Mouse (Mus musculus) inflammation-experienced regulatory T-cells (primary cell): ENCODE results near the gene Olfr168. TPM values are rescaled to one million over a fixed set of nuclear protein-coding genes. Genes with fewer than 3 reads are reported as not detected.

Source experiments
- polyA plus RNA-seq, 2 experiments: library from polyadenylated mRNA; unstranded; fragments of 100-300 nt; shearing (Covaris generic); gene quantifications; one replicate each; pipeline ENCODE4 v1.2.1; 2017

The Olfr168 gene
- polyA plus RNA-seq, result under 1 TPM in 1 of 2 experiments, not detected in 1; 0.77 TPM

GRCm38 (mm10) chr16:19535455-19535854 is at the start of gene Olfr168:
Olfr168 (minus strand) TSS chr16:19535555.

GRCm38 (mm10) chr16:19571709-19572108 is 36.4 kb upstream of the Olfr168 start, which contains the start of gene Olfr169:
Olfr169 (minus strand) TSS chr16:19571809.

GRCm38 (mm10) chr16:19522166-19522565 is 13.2 kb downstream of the Olfr168 start, which contains the start of gene Olfr167:
Olfr167 (minus strand) TSS chr16:19522266.

GRCm38 (mm10) chr16:19483394-19483793 is 52.0 kb downstream of the Olfr168 start, which contains the start of gene Olfr166:
Olfr166 (plus strand) TSS chr16:19483694.

Other genes with a start within 250 kb of the Olfr168 start
- gene Olfr164, start 221.5 kb downstream of the Olfr168 start, polyA plus RNA-seq, result under 1 TPM; 0.14 to 0.29 TPM
- not detected for gene Olfr165, start 112.4 kb downstream of the Olfr168 start, polyA plus RNA-seq
- gene Olfr166, start 51.9 kb downstream of the Olfr168 start, polyA plus RNA-seq, result under 1 TPM; 0.07 to 0.73 TPM
- under 1 TPM; 0.04 to 0.29 TPM for gene Olfr167, start 13.3 kb downstream of the Olfr168 start, polyA plus RNA-seq
- gene Olfr169, start 36.3 kb upstream of the Olfr168 start, polyA plus RNA-seq, result not detected
- under 1 TPM in 1 of 2 experiments, not detected in 1; 0.61 TPM for gene Olfr170, start 76.3 kb upstream of the Olfr168 start, polyA plus RNA-seq
- 1 to 10 TPM in 1 of 2 experiments, not detected in 1; 1.9 TPM for gene Olfr171, start 94.4 kb upstream of the Olfr168 start, polyA plus RNA-seq
- gene Lamp3, start 170.8 kb upstream of the Olfr168 start, polyA plus RNA-seq, result under 1 TPM in 1 of 2 experiments, not detected in 1; 0.06 TPM
- 10 to 100 TPM; 15.6 to 15.8 TPM for gene B3gnt5, start 224.7 kb upstream of the Olfr168 start, polyA plus RNA-seq